Mouse (Mus musculus) lung, postnatal 4 days (tissue): ENCODE measurements around the gene Proca1.
"Not testable (repeated sequence)": the region's sequence is repeated elsewhere in the genome, so short reads cannot be mapped to it uniquely, and the experiment has no call there.

Experiments used
- DNase-seq, 2 experiments: peaks; one replicate each; pipeline ENCODE4 v3.0.0; 2021

The Proca1 gene

DNA sequence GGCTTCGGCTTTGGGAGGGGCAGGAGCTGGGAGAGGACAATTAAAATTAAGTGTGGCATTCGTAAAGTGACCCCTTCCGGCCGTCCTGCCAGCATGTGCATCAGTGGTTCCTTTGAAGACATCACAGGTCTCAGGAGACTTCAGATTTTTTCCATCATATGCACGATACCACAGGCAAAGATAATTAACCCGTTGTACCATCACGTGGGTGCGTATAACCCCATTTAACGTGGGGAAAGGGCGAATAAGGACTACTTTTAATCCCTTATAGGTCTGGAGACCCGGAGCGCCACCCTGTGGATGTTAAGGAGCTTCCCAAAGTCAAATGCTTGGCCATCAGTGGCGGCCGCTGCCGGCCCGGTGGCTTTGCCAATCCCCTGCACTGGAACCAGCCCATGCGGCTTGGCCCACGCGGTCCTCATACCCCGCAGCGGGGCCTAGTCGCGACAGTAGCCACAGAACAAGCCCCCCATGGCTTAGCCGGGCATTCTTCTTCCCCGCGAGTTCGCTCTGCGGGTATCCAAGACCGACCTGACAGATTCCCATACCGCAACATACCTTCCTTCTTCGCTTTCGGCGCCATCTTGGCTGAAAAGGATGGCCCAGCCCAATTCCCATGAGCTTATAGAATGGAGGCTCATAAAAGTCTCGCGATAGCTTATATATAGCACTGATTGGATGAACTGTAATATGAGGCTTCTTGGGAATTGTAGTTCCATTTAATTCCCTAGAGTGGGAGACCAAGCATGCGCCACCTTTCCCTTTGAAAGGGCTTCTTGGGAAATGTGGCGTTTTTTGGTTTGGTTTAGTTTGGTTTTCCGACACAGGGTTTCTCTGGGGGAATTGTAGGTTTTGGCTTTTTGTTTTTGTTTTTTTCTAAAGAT lies 10.0 kb upstream of the Proca1 start, which contains the start of gene Rpl23a:
TSS of gene Rpl23a (minus strand) at position 624 of the 884 bp plus-strand sequence.
- peak; percentile 85 to 86 for DNase-seq

DNA sequence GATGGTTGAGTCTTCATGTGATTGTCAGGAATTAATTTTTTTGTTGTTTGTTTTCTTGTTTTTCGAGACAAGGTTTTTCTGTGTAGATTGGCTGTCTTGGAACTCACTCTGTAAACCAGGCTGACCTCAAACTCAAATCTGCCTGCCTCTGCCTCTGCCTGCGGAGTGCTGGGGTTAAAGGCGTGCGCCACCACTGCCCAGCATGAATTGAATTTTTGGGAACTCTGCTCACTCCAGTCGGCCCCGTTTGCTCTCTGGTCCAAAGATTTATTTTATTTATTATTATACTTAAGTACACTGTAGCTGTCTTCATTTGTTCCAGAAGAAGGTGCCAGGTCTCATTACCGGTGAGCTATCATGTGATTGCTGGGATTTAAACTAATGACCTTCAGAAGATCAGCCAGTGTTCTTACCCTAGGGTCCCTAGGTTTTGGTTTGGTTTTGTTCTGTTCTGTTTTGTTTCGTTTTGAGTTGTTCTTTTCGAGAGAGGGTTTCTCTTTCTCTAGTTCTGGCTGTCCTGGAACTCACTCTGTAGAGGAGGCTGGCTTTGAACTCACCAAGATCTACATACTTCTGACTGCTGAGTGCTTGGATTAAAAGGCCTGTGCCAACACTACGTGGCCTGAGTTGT lies 9.2 kb upstream of the Proca1 start:
- no peak for DNase-seq

DNA sequence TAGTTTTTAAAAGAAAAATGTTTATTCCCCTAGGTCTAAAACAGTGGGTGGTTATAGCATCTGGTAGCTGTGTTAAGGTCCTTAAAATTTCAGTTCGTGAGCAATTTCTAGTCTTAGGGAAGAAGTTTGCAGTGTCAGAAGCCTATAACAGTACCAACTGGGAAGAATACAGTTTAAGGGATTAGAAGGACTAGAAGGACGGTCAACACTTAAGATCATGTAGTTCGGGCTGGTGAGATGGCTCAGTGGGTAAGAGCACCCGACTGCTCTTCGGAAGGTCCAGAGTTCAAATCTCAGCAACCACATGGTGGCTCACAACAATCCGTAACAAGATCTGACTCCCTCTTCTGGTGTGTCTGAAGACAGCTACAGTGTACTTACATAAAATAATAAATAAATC lies 8.5 kb upstream of the Proca1 start:
- DNase-seq: not testable (repeated sequence)

DNA sequence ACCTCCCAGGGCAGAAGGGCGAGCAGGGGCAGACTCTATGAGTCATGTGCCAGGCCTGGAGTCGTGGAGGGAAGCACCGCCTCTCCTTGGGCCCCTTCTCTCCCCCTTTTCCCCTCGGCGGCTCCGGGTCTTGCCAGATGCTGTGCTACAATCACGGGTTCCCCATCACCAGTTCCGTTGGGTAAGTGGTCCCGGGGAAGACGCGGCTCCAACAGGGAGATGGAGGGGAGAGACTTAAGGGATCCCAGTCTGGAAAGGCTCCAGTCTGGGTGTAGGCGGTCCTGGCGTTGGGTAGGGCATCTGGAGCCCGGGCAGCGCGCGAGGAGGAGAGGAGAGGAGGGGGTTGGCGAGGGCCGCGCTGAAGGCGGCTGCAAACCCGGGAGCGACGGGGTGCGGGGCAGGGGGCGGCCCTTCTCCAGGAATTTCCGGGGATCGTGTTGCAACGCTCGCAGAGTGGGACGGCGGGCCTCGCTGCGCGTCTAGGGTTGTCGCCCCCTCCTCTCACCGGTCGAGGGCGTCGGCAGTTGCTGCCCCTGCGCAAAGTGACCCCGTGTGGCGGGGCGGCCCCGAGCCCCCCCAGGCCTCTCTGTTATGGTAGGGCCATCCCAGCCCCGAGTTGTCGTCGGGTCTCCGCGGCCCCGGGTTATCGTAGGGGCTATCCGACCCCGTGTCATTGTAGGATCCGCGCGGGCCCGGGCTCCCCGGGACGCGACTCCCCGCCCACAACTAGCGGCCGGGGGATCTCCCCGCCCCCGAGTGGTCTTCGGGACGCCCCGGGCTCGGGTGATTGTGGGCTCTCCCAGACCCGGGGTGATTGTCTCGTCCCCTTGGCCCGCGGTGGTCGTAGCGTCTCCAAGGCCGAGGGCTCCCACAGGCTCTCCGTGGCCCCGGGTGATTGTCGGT lies 4.6 kb upstream of the Proca1 start, which contains the start of gene Rab34:
TSS of gene Rab34 (plus strand) at position 100 of the 903 bp plus-strand sequence.
- DNase-seq: peak; percentile 87 to 92

DNA sequence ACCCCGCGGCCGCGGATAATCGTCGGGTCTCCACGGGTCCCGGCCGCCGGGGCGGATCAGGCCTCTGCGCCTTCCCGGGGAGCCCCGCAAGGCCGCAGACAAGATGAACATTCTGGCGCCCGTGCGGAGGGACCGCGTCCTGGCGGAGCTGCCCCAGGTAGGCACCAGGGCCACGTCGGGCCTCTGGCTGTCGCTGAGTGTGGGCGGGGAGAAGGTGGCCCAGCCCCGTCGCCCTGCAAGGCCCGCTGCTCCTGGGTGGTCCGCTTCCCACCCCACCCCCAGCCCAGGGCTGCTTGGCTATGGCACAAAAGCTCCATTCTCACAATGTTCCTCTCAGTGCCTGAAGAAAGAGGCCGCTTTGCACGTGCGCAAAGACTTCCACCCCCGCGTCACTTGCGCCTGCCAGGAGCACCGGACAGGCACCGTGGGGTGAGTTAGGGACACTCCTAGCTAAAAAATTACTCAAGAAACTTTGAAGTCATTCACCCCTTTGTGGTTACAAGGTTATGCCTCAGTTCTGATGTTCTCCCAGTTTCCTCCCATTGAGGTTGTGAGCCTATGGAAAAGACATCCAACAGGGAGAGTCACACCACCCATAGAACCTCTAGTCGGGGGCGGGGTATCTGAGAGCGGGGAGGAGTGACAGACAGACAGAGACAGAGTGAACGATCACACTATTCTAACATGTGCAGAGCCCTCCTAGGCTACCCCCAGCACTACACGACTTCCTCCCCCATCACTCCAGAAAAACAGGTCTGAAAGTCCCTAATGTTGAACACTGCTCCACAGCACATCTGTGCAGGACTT lies 3.8 kb upstream of the Proca1 start:
- DNase-seq: peak; percentile 84 to 90

DNA sequence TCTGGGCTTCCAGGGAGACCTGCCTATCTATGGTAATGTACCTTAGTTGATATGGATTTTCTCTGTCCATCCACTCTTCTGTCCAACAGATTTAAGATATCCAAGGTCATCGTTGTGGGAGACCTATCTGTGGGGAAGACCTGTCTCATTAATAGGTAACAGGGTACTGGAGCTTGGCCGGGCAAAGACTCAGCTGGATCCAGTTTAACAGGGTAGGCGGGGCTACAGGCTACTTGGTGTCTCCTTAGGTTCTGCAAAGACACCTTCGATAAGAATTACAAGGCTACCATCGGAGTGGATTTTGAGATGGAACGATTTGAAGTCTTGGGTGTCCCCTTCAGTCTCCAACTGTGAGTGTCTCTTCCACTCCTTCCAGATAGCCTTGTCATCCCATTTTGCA lies 3.2 kb upstream of the Proca1 start:
- no peak for DNase-seq

DNA sequence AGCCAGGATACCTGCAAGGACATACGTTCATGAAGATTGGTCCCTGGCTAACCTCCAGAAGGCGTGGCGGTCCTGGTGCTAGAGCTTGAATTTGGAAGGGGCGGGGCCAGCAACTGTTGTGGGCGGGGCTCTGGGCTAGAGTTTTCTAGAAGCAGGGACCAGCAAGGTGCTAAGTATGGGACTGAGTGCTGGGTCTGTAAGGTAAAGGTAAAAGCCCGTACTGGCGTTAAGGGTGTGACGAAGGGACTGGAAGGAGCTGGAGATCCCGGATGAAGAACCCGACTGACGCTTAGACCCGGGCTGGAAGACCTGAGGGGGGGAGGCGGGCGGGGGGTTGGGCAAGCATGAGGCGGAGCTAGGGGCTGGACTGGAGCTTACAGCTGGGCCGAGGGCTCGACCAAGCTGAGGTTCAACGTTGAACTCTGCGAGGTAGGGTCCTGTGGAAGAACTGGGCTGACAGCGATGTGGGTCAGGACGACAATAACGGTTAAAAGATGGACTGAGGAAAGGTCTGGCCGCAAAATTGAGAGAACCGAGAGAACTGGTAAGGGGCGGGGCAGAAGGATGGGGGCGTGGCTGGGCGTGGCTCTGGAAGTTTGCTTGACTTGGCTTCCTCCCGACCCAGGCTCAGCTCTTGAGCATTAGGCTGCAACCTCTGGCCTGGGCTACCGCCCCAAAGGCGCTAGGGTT lies 1.4 kb downstream of the Proca1 start:
- DNase-seq: peak; percentile 86 to 88

DNA sequence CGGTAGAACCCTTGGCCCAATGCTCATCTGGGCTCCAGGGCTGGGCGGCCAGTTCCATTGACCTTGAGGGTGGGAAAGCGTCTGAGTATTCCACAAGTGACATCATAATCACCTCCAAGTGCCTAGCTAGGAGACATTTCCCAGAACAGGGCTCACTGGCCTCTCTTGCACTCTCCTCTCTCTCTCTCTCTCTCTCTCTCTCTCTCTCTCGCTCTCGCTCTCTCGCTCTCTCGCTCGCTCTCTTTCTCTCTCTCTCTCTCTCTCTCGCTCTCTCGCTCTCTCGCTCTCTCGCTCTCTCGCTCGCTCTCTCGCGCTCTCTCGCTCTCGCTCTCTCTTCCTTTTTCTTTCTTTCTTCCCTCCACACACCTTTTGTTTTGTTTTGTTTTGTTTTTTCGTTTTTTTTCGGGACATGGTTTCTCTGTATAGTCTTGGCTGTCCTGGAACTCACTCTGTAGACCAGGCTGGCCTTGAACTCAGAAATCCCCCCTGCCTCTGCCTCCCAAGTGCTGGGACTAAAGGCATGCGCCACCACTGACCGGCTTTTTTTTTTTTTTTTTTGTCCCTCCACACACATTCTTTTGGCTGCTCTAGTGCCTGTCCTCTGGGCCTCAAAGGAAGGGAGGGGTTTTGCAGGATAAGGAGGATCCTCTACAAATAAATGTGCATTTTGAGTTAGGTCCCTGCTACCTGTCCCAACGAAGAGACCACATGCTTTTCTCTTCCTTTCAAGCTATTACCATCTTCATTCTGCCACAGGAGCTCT lies 2.1 kb downstream of the Proca1 start:
- DNase-seq: no peak

DNA sequence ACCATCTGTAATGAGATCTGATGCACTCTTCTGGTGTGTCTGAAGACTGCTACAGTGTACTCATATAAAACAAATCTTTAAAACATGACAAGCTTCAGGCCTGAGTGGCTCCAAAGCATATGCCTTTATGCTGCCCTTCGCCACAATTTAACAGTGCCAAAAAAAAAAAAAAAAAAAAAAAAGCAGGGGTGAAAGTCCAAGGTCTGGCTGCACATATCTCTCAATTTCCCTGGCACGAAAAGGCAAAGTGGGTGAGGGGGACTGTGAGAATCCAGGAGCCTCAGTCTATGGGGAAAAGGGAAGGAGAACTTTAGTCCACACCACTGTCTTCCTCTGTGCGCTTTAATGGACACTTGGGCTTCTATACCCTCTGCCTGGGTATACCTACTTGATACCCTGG lies 9.2 kb downstream of the Proca1 start:
- DNase-seq: no peak

DNA sequence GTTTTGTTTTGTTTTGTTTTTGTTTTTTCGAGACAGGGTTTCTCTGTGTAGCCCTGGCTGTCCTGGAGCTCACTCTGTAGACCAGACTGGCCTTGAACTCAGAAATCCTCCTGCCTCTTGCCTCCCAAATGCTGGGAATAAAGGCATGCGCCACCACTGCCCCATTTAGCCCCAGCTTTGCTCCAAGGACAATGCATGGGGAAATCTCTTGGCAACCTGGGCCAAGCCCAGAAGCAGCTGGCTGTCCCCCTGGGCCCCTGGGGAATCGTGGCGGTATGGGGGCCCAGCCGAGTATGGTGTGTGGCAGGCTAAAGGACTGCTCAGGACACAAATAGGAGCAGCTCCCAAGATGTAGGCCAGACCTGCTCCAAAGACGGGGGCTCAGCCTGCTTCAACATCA lies 11.1 kb downstream of the Proca1 start:
- DNase-seq: no peak

DNA sequence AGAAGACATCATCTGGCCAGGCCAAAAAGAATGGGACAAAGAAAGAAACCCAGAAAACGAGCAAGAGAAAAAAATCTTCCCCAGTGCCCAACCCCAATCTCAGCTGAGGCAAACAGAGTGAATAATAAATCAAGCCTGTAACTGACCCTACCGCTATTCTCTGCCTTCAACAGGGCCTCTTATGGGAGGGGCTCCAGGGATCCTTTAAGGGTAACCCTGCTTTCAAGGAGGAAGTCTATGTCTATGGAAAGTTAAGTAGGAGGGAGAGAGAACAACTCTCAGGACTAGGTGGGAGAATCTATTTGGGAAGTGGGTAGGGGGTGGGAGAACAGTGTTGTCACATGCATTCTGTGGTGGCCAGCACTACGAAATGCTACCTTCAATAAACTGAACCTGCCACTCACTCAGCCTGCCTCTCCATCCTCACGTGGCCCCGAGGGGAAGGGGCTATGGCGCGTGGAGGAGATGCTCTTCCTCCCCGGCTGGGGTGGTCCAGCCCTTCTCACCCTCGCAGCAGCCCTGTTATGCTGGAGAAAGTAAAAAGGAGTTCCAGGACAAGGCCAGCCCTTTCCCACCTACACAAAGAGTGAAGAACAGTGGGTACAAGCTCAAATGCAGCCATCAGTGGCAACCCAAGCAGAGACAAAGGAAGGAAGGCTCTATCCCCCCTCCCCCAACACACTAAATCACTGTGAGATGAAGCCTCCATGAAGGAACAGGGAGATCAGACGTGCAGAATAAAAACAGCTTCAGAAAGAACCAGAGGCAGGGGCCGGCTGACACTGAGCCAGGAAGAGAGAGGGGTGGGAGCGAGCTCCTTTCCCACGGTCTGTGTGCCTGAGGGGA lies 12.4 kb downstream of the Proca1 start:
- no peak for DNase-seq

DNA sequence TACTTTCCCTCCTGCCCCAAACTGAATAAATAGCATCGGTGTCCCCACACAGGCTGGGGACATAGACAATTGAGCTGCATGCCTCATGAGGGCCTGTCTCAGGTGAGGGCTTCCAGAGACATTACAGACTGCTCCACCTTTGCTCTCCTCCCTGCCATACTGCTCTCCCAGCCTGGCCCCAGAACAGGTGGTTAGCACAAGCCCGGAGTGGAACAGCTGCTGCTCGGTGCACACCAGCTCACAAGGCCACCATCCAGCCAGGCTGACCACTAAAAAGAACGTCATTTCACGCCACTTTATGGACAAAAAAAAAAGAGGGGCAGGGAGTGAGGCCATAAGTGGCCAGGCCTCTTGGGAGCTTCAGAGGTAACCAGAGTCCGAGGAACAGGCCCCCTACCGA lies 14.0 kb downstream of the Proca1 start:
- no peak for DNase-seq

DNA sequence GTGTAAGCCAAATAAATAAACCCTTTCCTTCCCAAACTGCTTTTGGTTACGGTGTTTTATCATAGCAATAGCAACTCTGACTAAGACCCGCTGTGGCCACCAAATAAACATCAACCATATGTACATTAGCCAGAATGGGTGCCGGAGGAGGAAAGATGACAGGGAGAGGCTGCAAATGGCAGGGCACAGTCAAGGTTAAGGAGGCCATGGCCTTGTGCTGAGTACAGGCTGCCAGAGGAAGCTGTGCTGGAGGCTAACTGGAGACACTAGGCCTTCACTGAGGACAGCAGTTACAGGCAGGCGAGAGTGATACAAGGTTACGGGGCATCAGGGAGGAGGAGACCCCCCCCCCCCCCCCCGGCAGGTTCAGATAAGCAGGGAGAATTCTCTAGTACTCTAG lies 16.7 kb downstream of the Proca1 start:
- no peak for DNase-seq

DNA sequence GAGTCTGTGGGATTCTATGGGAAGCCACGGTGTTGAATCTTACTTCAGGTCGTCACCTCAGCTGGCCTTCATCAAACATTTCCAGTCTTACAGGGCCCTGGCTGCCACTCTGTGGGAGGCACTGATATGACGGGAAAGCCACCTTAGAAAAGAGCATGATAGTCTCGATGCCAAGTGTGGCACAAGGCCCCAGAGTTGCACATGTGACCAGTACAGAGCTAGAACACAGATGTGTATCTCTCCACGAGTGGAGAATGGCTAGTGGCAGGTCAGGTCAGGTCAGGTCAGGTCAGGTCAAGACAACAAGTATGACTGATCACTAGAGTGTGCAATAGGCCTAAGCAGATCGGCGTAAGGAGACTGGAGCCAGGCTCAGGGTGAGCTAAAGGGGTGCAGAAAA lies 17.4 kb downstream of the Proca1 start:
- DNase-seq: no peak

DNA sequence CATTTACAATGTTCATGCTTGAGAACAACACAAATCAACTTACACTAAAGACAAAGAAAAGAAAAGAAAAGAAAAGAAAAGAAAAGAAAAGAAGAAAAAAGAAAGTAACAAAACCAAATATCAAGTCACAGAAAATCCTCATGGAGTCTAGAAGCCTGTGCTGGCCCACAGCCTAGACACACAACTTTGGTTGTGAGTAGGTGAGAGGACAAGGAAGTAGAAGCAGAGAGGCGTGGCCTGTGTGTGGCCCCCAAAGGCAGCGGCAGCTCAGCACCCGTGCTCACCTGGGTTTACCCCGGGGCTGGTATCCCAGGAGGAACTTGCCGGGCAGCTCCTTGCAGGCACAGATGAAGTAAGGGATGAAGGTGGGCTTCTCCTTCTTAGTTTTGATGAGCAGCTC lies 18.3 kb downstream of the Proca1 start:
- DNase-seq: no peak

DNA sequence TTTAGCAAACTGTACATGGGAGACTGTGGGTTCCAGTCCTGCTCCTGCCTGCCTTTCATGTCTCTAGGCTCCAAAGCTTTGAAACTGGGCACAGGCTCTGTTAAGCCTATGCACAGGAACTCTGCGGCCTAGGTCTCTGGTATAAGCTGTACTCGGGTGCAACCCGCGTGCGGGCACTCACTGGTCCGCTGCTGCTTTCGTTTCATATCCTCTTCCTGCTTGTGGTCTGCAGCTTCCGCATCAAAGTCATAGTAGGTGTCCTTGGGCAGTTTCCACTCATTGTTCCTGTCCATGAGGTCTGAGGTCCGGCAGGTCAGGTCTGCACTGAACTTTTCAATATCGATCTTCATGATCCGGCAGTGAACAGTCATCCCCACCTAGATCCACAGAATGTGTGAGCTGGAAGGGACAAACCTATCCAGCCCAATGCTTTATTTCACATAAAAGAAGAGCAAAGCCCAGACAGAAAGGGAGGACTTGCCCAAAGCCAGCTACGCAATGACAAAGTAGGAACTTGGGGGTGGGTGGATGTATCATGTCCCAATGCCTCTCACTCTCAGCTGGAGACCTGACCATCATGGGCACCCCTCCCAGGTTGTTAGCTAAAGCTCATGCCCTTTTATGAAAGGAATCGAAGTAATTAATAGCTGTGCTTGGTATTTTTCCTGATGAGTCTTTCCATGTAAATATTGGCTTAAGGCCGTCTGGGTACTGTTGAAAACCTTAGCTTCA lies 20.1 kb downstream of the Proca1 start:
- peak; percentile 37 to 40 for DNase-seq

DNA sequence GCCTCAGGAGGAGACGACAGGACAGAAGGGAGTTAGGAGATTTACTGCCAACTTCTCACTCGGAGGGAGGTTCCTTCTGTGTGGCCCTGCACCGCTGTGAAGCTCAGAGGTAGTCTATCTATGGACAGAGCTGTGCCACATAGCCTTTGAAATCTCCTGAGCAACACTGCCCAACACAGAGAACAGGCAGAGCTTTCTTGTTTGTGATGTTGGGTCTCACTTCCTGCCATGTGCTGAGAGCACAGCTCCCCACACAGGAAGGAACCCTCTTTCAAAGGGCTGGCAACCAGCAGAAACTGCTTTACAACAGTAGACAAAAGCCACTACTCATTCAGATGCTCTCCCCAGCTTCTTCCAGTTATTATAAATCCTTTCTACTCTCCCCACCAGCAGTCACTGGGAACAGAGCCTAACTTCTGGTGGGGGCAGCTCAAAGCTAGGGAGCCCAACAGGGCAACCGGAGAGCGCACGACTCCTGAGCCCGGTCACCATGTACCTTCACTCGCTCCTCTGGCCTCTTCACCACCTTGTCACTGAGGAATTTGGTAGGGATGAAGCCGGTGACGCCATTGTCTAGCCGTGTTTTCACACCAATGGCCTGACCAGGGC lies 22.6 kb downstream of the Proca1 start:
- DNase-seq: no peak

DNA sequence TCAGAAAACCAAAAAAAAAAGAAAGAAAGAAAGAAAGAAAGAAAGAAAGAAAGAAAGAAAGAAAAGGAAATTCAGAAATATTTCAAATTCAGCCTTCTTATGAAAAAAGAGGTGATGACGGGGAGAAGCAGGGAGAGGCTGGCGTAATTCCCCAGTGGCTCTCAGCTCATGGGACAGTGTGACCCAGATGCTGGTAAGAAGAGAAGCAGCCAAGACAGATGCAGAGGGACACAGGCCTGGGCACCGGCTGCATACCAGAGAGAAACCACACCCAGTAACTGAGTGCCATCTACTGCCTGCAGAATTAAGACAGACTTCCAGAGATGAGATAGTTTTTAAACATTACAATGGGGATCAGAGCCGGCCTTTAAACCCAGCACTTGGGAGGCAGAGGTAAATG lies 30.4 kb downstream of the Proca1 start:
- no peak for DNase-seq

DNA sequence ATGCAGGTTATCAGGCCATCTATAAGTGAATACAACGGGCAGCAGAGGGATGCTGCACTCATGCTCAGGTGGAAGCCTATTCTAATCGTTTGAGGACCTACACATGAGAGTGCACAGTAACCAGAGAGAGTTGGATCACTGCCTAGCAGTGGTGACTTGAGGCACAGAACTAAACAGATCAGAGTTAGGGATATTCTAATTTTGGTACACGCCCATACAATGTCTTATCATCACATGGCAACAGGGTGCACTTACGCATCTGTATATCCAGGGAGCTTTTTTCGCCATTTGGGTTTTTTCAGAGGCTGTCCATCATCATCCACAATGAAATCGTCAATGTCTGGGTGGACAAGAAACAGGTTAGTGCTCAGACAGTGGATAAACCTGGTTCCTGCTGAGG lies 38.3 kb downstream of the Proca1 start:
- DNase-seq: no peak
